Mouse (Mus musculus): Measurements from ENCODE around the gene Cyth1. TPM values are rescaled to one million over a fixed set of nuclear protein-coding genes. Genes with fewer than 3 reads are reported as not detected.

Gene Cyth1
- polyA plus RNA-seq (2012; fragmentation: generic; extraction: Trizol) = 16.1 TPM

DNA sequence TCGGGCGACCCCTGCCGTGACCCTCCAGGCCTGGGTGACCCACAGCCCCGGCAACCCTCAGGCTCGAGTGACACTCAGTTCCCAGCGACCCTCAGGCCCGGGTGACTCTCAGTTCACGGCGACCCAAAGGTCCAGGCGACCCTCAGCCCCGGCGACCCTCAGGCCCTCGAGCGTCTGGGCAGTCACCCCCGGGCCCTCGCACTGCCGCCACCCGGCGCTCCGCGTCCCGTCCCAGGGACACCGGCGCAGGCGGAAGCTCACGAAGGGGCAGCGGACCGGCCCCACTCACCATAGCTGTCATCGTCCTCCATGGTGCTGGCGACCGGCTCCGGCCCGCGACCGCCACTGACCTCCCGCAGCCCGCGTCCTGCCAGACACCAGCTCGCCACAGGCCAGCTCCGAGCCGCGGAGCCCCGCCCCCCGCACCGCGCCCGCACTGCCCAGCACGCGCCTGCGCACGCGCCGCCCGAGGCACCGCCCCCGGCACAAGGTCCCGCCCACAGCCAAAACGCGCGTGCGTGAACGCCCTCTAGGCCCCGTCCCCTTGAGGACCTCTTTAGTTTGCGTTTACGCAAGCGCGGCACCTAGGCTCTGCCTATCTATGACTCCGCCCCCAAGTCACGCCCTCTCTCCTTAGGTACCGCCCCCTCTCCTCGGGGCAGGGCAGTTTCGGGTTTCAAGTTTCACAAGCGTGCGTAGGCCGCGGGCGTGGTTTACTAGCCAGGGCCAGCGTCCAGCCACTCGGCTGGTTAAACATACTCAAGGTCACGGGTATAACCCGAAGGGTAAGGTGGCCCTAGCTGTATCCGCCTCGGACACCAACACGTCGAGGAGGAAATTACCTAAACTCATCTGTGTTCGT is at the start of gene Cyth1:
Gene Cyth1 (minus strand): TSS at position 443 of the 862 bp plus-strand sequence.
- Histone ChIP-seq H3K27me3 (ENCODE audit: control insufficient read depth, insufficient read depth, insufficient read length) (no peaks in the 10 kb centered on the region), H3K79me2 (ENCODE audit: control insufficient read depth, insufficient read depth) (peaks cover 36% of the 10 kb centered on the region), H3K36me3 (ENCODE audit: control insufficient read depth, insufficient read depth) (no peaks in the 10 kb centered on the region), H3ac (ENCODE audit: control insufficient read depth, insufficient read length) (peak within 1 kb of the TSS; percentile 75), H3K4me3 (peak within 1 kb of the TSS; percentile 68), H3K4me2 (ENCODE audit: low read depth) (peak within 1 kb of the TSS; percentile 86)
- TF ChIP-seq POLR2AphosphoS2 (IDR thresholded peaks at IDR 0.05; ENCODE audit: insufficient read length, low read depth) = peak; percentile 95
- TF ChIP-seq TCF3 (IDR thresholded peaks at IDR 0.05; ENCODE audit: insufficient read length, low read depth) = peak; percentile 29
- TF ChIP-seq REST (IDR thresholded peaks at IDR 0.05; ENCODE audit: insufficient read depth, insufficient read length) = no peak
- peak; percentile 98 for TF ChIP-seq POLR2A (IDR thresholded peaks at IDR 0.05; ENCODE audit: insufficient read length, low read depth)
- no peak for TF ChIP-seq TCF12 (IDR thresholded peaks at IDR 0.05; ENCODE audit: insufficient read depth, poor library complexity, severe bottlenecking)
- no peak for TF ChIP-seq USF1 (IDR thresholded peaks at IDR 0.05; ENCODE audit: low read depth)
- TF ChIP-seq E2F4 (IDR thresholded peaks at IDR 0.05; ENCODE audit: insufficient read depth) = no peak
- TF ChIP-seq MYOG (IDR thresholded peaks at IDR 0.05; ENCODE audit: control insufficient read depth in 1 of 3, insufficient read depth in 1 of 3, insufficient read length in 2 of 3, low read depth in 2 of 3) = peak in 2 of 3 experiments; percentile 3 to 32
- TF ChIP-seq CEBPB (IDR thresholded peaks at IDR 0.05; ENCODE audit: insufficient read depth, poor library complexity, severe bottlenecking) = 0 out of 2 replicates have a peak, but pooled peaks have one; percentile 28
- no peak for TF ChIP-seq MAX (IDR thresholded peaks at IDR 0.05; ENCODE audit: low read depth)
- TF ChIP-seq SRF (IDR thresholded peaks at IDR 0.05; ENCODE audit: control insufficient read depth, insufficient read length, low read depth) = no peak
- no peak for TF ChIP-seq MYOD1 (IDR thresholded peaks at IDR 0.05; ENCODE audit: control insufficient read depth in 1 of 3, insufficient read length in 2 of 3, low read depth in 2 of 3)

GRCm38 (mm10) chr11:118297967-118298366 is 49.6 kb upstream of the Cyth1 start:
- TF ChIP-seq MYOG (IDR thresholded peaks at IDR 0.05; ENCODE audit: control insufficient read depth in 1 of 3, insufficient read depth in 1 of 3, insufficient read length in 2 of 3, low read depth in 2 of 3) (no peak), POLR2AphosphoS2 (IDR thresholded peaks at IDR 0.05; ENCODE audit: insufficient read length, low read depth) (peak; percentile 11)
- Histone ChIP-seq H3K27me3 (ENCODE audit: control insufficient read depth, insufficient read depth, insufficient read length) (no peaks in the 10 kb centered on the region), H3ac (ENCODE audit: control insufficient read depth, insufficient read length) (no peak overlapping the region), H3K36me3 (ENCODE audit: control insufficient read depth, insufficient read depth) (peaks cover 21% of the 10 kb centered on the region), H3K4me3 (no peak overlapping the region), H3K4me2 (ENCODE audit: low read depth) (no peak overlapping the region), H3K79me2 (ENCODE audit: control insufficient read depth, insufficient read depth) (no peaks in the 10 kb centered on the region)

- H3K4me2 ChIP-seq (ENCODE audit: low read depth) = no peak overlapping the region
- H3ac ChIP-seq (ENCODE audit: control insufficient read depth, insufficient read length) = no peak overlapping the region
- no peaks in the 10 kb centered on the region for H3K27me3 ChIP-seq (ENCODE audit: control insufficient read depth, insufficient read depth, insufficient read length)
- H3K79me2 ChIP-seq (ENCODE audit: control insufficient read depth, insufficient read depth) = no peaks in the 10 kb centered on the region
- peaks cover 1% of the 10 kb centered on the region for H3K36me3 ChIP-seq (ENCODE audit: control insufficient read depth, insufficient read depth)
- no peak overlapping the region for H3K4me3 ChIP-seq
- no peak for TF ChIP-seq USF1 (IDR thresholded peaks at IDR 0.05; ENCODE audit: low read depth)
- no peak for TF ChIP-seq MYOG (IDR thresholded peaks at IDR 0.05; ENCODE audit: control insufficient read depth in 1 of 3, insufficient read depth in 1 of 3, insufficient read length in 2 of 3, low read depth in 2 of 3)
- no peak for TF ChIP-seq TCF12 (IDR thresholded peaks at IDR 0.05; ENCODE audit: insufficient read depth, poor library complexity, severe bottlenecking)
- TF ChIP-seq POLR2AphosphoS2 (IDR thresholded peaks at IDR 0.05; ENCODE audit: insufficient read length, low read depth) = no peak
- TF ChIP-seq REST (IDR thresholded peaks at IDR 0.05; ENCODE audit: insufficient read depth, insufficient read length) = no peak
- TF ChIP-seq POLR2A (IDR thresholded peaks at IDR 0.05; ENCODE audit: insufficient read length, low read depth) = no peak
- TF ChIP-seq TCF3 (IDR thresholded peaks at IDR 0.05; ENCODE audit: insufficient read length, low read depth) = no peak
Measured at GRCm38 (mm10) chr11:118295026-118295425, 46.6 kb upstream of the Cyth1 start.

GRCm38 (mm10) chr11:118292671-118293070 is 44.3 kb upstream of the Cyth1 start:
- H3K36me3 ChIP-seq (ENCODE audit: control insufficient read depth, insufficient read depth) = peaks cover under 1% of the 10 kb centered on the region
- H3K4me2 ChIP-seq (ENCODE audit: low read depth) = no peak overlapping the region
- TF ChIP-seq MYOG (IDR thresholded peaks at IDR 0.05; ENCODE audit: control insufficient read depth in 1 of 3, insufficient read depth in 1 of 3, insufficient read length in 2 of 3, low read depth in 2 of 3) (no peak), MYOD1 (IDR thresholded peaks at IDR 0.05; ENCODE audit: control insufficient read depth in 1 of 3, insufficient read length in 2 of 3, low read depth in 2 of 3) (no peak), REST (IDR thresholded peaks at IDR 0.05; ENCODE audit: insufficient read depth, insufficient read length) (no peak), SRF (IDR thresholded peaks at IDR 0.05; ENCODE audit: control insufficient read depth, insufficient read length, low read depth) (no peak), E2F4 (IDR thresholded peaks at IDR 0.05; ENCODE audit: insufficient read depth) (no peak), TCF3 (IDR thresholded peaks at IDR 0.05; ENCODE audit: insufficient read length, low read depth) (no peak), POLR2AphosphoS2 (IDR thresholded peaks at IDR 0.05; ENCODE audit: insufficient read length, low read depth) (no peak), MAX (IDR thresholded peaks at IDR 0.05; ENCODE audit: low read depth) (no peak), CEBPB (IDR thresholded peaks at IDR 0.05; ENCODE audit: insufficient read depth, poor library complexity, severe bottlenecking) (no peak)
- H3K27me3 ChIP-seq (ENCODE audit: control insufficient read depth, insufficient read depth, insufficient read length) = no peaks in the 10 kb centered on the region
- no peak overlapping the region for H3K4me3 ChIP-seq
- peaks cover 22% of the 10 kb centered on the region for H3K79me2 ChIP-seq (ENCODE audit: control insufficient read depth, insufficient read depth)
- H3ac ChIP-seq (ENCODE audit: control insufficient read depth, insufficient read length) = no peak overlapping the region

Data from myocyte (in vitro differentiated cells).